Mouse (Mus musculus): ENCODE measurements around the gene Agpat2. TPM values are rescaled to one million over a fixed set of nuclear protein-coding genes. Genes with fewer than 3 reads are reported as not detected.
A peak's percentile ranks its signal among the peaks of the same experiment; 100 is the strongest.

The Agpat2 gene
- polyA plus RNA-seq, 1 experiment from 2014 or later = 41.4 TPM

DNA sequence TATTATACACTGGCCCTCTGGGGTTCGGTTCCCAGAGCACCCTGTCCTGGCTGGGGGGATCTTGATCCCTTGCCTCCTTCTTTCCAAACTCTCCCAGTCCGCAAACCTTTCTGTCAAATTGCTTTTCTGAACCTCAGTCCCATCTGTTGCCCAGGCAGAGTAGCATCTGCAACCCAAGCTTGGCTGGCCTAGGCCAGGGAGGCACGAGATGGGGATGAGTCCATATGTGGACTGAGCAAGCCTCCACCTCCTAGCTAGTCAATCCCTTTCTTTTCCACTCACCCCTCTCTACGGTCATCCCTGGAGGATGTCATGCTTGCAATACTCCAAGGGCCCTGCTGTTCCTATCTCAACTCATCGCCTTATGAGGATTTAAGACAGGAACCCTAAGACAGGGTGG is 1.6 kb downstream of the Agpat2 start:
- Histone ChIP-seq H3K27me3 (ENCODE audit: control insufficient read depth, insufficient read depth, low read length) (no peaks in the 10 kb centered on the region), H3K36me3 (ENCODE audit: control insufficient read depth, insufficient read depth, low read length) (no peaks in the 10 kb centered on the region), H3K9me3 (ENCODE audit: control insufficient read depth, low read length) (no peaks in the 10 kb centered on the region), H3K4me3 (ENCODE audit: low read length) (peak overlapping the region; percentile 70), H3K4me2 (replicated peaks; ENCODE audit: low read depth, low read length) (peak overlapping the region; percentile 88), H3K27ac (ENCODE audit: low read depth, low read length) (no peak overlapping the region), H3K9ac (ENCODE audit: low read depth, low read length) (peak overlapping the region; percentile 81), H3K4me1 (ENCODE audit: control insufficient read depth, insufficient read depth, low read length) (peaks cover 19% of the 10 kb centered on the region; the same call in 1 of the 2 replicates)
- ATAC-seq (ENCODE audit: low FRiP score, low TSS enrichment) = no peak
- WGBS = 79% methylated on average over 5 of the region's 5 CpGs

DNA sequence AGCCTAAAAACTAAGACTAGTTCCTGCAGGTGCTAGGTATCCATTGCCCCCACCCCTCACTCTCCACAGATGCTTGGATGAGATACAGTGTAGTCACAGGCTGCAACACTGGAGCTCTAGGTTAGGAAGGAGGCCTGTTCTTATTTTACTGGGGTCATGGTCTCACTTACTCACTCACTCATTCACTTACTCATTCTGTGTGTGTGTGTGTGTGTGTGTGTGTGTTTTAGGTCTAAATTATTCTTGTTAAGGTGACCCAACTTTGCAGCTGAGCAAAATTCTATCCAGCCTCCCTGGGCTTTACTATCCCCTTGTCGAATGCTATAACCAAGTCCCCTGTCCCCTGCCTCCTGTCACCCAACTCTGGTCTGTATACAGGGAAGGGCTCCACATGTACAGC is 2.6 kb downstream of the Agpat2 start:
- Histone ChIP-seq H3K36me3 (ENCODE audit: control insufficient read depth, insufficient read depth, low read length) (no peaks in the 10 kb centered on the region), H3K4me2 (replicated peaks; ENCODE audit: low read depth, low read length) (no peak overlapping the region), H3K4me3 (ENCODE audit: low read length) (no peak overlapping the region), H3K9me3 (ENCODE audit: control insufficient read depth, low read length) (no peaks in the 10 kb centered on the region), H3K27me3 (ENCODE audit: control insufficient read depth, insufficient read depth, low read length) (no peaks in the 10 kb centered on the region), H3K27ac (ENCODE audit: low read depth, low read length) (no peak overlapping the region), H3K9ac (ENCODE audit: low read depth, low read length) (no peak overlapping the region), H3K4me1 (ENCODE audit: control insufficient read depth, insufficient read depth, low read length) (peaks cover 19% of the 10 kb centered on the region; the same call in 1 of the 2 replicates)
- ATAC-seq (ENCODE audit: low FRiP score, low TSS enrichment) = no peak
- 86% methylated on average over 1 of the region's 1 CpGs for WGBS

DNA sequence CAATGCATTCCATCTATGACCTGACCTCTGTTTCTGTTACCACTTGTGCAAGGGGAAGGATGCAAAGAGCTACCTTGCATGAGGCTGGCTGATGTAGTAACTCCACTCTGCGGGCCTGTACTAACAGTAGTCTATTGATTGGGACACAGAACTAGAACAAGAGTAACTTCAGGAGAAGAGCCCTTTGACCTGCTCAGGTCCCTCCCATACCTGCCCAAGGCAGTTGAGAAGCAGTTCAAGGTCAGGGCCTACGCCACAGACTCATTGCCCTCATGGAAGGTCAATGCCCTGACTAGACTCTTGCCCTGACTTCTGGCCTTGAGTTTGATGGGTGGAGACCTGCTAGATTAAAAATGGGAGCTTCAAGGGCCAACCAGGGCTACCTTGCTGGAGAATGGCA is 3.6 kb downstream of the Agpat2 start:
- ATAC-seq (ENCODE audit: low FRiP score, low TSS enrichment) = no peak
- no peak overlapping the region for H3K4me2 ChIP-seq (replicated peaks; ENCODE audit: low read depth, low read length)
- no peak overlapping the region for H3K27ac ChIP-seq (ENCODE audit: low read depth, low read length)
- H3K4me1 ChIP-seq (ENCODE audit: control insufficient read depth, insufficient read depth, low read length) = peaks cover 19% of the 10 kb centered on the region; the same call in 1 of the 2 replicates
- WGBS = 84% methylated on average over 2 of the region's 2 CpGs
- no peak overlapping the region for H3K9ac ChIP-seq (ENCODE audit: low read depth, low read length)
- H3K9me3 ChIP-seq (ENCODE audit: control insufficient read depth, low read length) = no peaks in the 10 kb centered on the region
- no peaks in the 10 kb centered on the region for H3K27me3 ChIP-seq (ENCODE audit: control insufficient read depth, insufficient read depth, low read length)
- H3K36me3 ChIP-seq (ENCODE audit: control insufficient read depth, insufficient read depth, low read length) = peaks cover 1% of the 10 kb centered on the region; the same call in 1 of the 2 replicates
- no peak overlapping the region for H3K4me3 ChIP-seq (ENCODE audit: low read length)

DNA sequence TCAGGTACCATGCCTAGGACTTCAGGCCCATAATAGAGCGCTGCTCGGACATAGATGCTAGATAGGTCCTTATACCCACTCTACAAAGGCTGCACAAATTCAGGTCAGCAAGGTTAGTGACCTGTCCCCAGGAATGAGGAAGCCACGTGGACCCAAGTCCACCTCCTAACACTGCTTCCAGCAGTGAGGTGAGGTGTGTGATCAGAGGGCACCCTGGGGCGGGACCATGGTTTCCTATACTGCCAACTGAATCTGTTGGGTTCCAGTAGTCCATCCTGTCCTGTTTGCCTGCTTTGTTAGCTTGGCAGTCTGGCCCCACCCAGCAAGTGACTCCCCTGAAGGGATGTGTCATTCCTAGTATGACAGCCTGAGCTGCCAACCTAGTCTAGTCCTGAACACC is 4.3 kb downstream of the Agpat2 start:
- WGBS = 85% methylated on average over 4 of the region's 4 CpGs
- Histone ChIP-seq H3K4me1 (ENCODE audit: control insufficient read depth, insufficient read depth, low read length) (peaks cover 19% of the 10 kb centered on the region; the same call in 1 of the 2 replicates), H3K27ac (ENCODE audit: low read depth, low read length) (no peak overlapping the region), H3K9ac (ENCODE audit: low read depth, low read length) (no peak overlapping the region), H3K27me3 (ENCODE audit: control insufficient read depth, insufficient read depth, low read length) (no peaks in the 10 kb centered on the region), H3K9me3 (ENCODE audit: control insufficient read depth, low read length) (no peaks in the 10 kb centered on the region), H3K4me2 (replicated peaks; ENCODE audit: low read depth, low read length) (no peak overlapping the region), H3K4me3 (ENCODE audit: low read length) (no peak overlapping the region), H3K36me3 (ENCODE audit: control insufficient read depth, insufficient read depth, low read length) (peaks cover 5% of the 10 kb centered on the region; the same call in 1 of the 2 replicates)
- no peak for ATAC-seq (ENCODE audit: low FRiP score, low TSS enrichment)

- Histone ChIP-seq H3K4me1 (ENCODE audit: control insufficient read depth, insufficient read depth, low read length) (peaks cover 13% of the 10 kb centered on the region; the same call in 1 of the 2 replicates), H3K9ac (ENCODE audit: low read depth, low read length) (no peak overlapping the region), H3K4me3 (ENCODE audit: low read length) (no peak overlapping the region), H3K27ac (ENCODE audit: low read depth, low read length) (no peak overlapping the region), H3K4me2 (replicated peaks; ENCODE audit: low read depth, low read length) (no peak overlapping the region), H3K36me3 (ENCODE audit: control insufficient read depth, insufficient read depth, low read length) (peaks cover 14% of the 10 kb centered on the region), H3K9me3 (ENCODE audit: control insufficient read depth, low read length) (no peaks in the 10 kb centered on the region), H3K27me3 (ENCODE audit: control insufficient read depth, insufficient read depth, low read length) (no peaks in the 10 kb centered on the region)
- no peak for ATAC-seq (ENCODE audit: low FRiP score, low TSS enrichment)
- WGBS = 68% methylated on average over 3 of the region's 3 CpGs
Observed at GRCm38 (mm10) chr2:26598462-26598861, 5.8 kb downstream of the Agpat2 start.

- Histone ChIP-seq H3K4me1 (ENCODE audit: control insufficient read depth, insufficient read depth, low read length) (peaks cover 10% of the 10 kb centered on the region; the same call in 1 of the 2 replicates), H3K9ac (ENCODE audit: low read depth, low read length) (no peak overlapping the region), H3K4me3 (ENCODE audit: low read length) (no peak overlapping the region), H3K27ac (ENCODE audit: low read depth, low read length) (no peak overlapping the region), H3K27me3 (ENCODE audit: control insufficient read depth, insufficient read depth, low read length) (no peaks in the 10 kb centered on the region), H3K4me2 (replicated peaks; ENCODE audit: low read depth, low read length) (no peak overlapping the region), H3K36me3 (ENCODE audit: control insufficient read depth, insufficient read depth, low read length) (peaks cover 21% of the 10 kb centered on the region), H3K9me3 (ENCODE audit: control insufficient read depth, low read length) (no peaks in the 10 kb centered on the region)
- no peak for ATAC-seq (ENCODE audit: low FRiP score, low TSS enrichment)
- WGBS = 83% methylated on average over 2 of the region's 2 CpGs
Observed at GRCm38 (mm10) chr2:26597810-26598209, 6.4 kb downstream of the Agpat2 start.

DNA sequence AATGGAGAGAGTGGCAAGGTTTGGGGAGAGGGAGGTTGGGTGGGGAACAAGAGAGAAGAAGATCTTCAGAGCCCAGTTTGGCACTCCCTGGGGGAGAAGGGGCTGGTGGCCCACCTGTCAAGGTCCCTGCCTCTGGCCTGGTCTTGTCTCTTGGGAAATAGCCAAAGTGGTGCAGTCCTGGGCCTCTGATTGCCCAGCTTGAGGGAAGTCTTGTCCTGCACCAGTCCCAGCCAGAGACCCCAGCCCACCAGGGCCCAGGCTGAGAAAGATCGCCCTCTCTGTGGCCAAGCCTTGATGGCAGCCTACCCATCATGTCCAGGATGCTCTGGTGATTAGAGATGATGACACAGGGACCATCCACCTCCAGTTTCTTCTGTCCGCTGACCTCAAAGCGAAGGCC is 7.3 kb downstream of the Agpat2 start:
- no peak overlapping the region for H3K4me2 ChIP-seq (replicated peaks; ENCODE audit: low read depth, low read length)
- H3K27ac ChIP-seq (ENCODE audit: low read depth, low read length) = no peak overlapping the region
- no peaks in the 10 kb centered on the region for H3K9me3 ChIP-seq (ENCODE audit: control insufficient read depth, low read length)
- peaks cover 29% of the 10 kb centered on the region for H3K36me3 ChIP-seq (ENCODE audit: control insufficient read depth, insufficient read depth, low read length)
- H3K4me3 ChIP-seq (ENCODE audit: low read length) = no peak overlapping the region
- H3K4me1 ChIP-seq (ENCODE audit: control insufficient read depth, insufficient read depth, low read length) = 0 out of 2 replicates have a peak, but pooled peaks cover 7% of the 10 kb centered on the region
- WGBS = 95% methylated on average over 3 of the region's 3 CpGs
- H3K27me3 ChIP-seq (ENCODE audit: control insufficient read depth, insufficient read depth, low read length) = no peaks in the 10 kb centered on the region
- H3K9ac ChIP-seq (ENCODE audit: low read depth, low read length) = no peak overlapping the region
- no peak for ATAC-seq (ENCODE audit: low FRiP score, low TSS enrichment)

DNA sequence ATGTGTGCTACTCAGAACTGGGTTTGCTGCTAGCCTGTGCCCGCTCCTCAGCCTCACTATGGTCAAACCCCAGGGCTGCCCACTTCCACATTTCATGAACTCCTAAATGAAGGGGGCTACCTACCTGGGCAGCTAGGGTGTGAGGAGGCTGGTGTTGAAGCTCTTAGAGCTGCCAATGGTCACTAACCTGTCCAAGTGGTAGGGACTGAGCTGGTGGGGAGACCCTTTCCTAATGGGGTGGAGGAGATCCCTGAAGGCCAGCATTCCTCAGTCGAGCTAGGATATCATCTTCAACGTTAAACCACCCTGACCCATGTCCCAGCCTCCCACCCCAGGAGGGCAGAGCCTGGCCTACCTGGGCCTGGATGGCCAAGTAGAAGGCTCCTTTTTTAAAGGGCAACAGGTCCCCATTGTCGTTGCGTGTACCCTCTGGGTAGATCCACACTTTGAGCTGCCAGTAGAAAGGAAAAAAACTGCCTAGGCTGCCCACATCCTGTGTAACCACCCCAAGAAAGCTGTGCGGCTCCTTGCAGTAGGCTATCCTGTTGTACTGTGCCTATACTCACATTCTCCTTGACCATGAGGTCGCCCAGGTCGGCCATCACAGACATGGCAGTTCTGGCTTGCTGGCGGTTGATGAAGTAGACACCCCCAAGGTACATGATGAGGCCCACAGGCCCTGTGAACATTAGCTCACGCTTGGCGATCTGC is 8.3 kb downstream of the Agpat2 start:
- 83% methylated on average over 11 of the region's 11 CpGs for WGBS
- Histone ChIP-seq H3K9me3 (ENCODE audit: control insufficient read depth, low read length) (no peaks in the 10 kb centered on the region), H3K27ac (ENCODE audit: low read depth, low read length) (peak overlapping the region; percentile 64), H3K36me3 (ENCODE audit: control insufficient read depth, insufficient read depth, low read length) (peaks cover 36% of the 10 kb centered on the region), H3K4me3 (ENCODE audit: low read length) (no peak overlapping the region), H3K27me3 (ENCODE audit: control insufficient read depth, insufficient read depth, low read length) (no peaks in the 10 kb centered on the region), H3K4me1 (ENCODE audit: control insufficient read depth, insufficient read depth, low read length) (0 out of 2 replicates have a peak, but pooled peaks cover 7% of the 10 kb centered on the region), H3K9ac (ENCODE audit: low read depth, low read length) (no peak overlapping the region), H3K4me2 (replicated peaks; ENCODE audit: low read depth, low read length) (no peak overlapping the region)
- no peak for ATAC-seq (ENCODE audit: low FRiP score, low TSS enrichment)

DNA sequence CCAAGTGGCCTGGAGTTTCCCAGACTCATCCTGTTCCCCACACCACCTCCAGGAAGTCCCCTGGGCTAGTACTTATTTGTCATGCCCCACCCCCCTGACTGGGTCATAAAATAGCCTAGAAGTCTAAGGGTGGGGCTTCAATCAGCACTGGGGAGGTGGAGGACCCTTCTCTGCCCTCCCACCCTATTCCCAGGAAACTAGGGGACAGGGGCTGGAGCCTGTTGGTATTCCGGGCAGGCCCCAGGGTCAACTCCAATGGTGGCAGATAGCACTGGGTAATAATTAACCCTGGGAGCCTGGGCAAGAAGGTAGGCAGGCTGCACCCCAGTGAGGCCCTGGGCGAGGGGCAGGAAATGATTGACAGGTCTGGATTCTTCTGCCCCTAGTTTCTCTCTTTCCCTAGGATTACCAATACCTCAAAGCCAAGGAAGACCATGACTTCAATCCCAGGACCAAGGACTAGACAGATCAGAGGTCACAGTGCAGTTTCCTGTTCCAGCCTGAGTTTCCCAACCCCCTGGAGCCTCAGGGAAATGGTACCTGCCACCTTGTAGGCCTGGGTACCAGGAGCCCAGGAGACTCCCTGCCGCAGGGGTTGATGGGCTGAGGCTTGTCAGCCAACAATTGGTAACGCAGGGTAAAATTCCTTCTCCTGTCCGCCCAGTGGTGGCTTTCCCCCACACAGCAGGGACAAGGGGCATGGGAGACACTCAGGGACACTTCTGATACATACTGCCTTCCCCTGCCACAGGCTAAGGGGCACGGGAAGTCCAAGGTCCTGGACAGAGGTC is 9.1 kb downstream of the Agpat2 start:
- Histone ChIP-seq H3K27me3 (ENCODE audit: control insufficient read depth, insufficient read depth, low read length) (no peaks in the 10 kb centered on the region), H3K9ac (ENCODE audit: low read depth, low read length) (no peak overlapping the region), H3K36me3 (ENCODE audit: control insufficient read depth, insufficient read depth, low read length) (peaks cover 36% of the 10 kb centered on the region), H3K9me3 (ENCODE audit: control insufficient read depth, low read length) (no peaks in the 10 kb centered on the region), H3K4me3 (ENCODE audit: low read length) (no peak overlapping the region; the same call in 1 of the 2 replicates), H3K4me1 (ENCODE audit: control insufficient read depth, insufficient read depth, low read length) (0 out of 2 replicates have a peak, but pooled peaks cover 3% of the 10 kb centered on the region), H3K4me2 (replicated peaks; ENCODE audit: low read depth, low read length) (no peak overlapping the region), H3K27ac (ENCODE audit: low read depth, low read length) (peak overlapping the region; percentile 64)
- WGBS = 64% methylated on average over 6 of the region's 6 CpGs
- ATAC-seq (ENCODE audit: low FRiP score, low TSS enrichment) = peak; percentile 63

Data from kidney, embryonic 14.5 days (tissue).